Mouse (Mus musculus) kidney, embryonic 16.5 days (tissue): ENCODE results near the gene Prss38. TPM values are rescaled to one million over a fixed set of nuclear protein-coding genes. Genes with fewer than 3 reads are reported as not detected.

Experiments
- ATAC-seq: fragments of 200-750 bp; cut with Nextera tagmentation; 2 replicates; pipeline ENCODE4 v1.8.0; 2017; ENCODE audit warnings: moderate TSS enrichment; ENCODE audit not compliant: low FRiP score, low TSS enrichment
- H3K27ac ChIP-seq: fragments of 300-500 bp; sonication (generic); 2 replicates; pipeline ENCODE4 v1.5.1; 2014; ENCODE audit warnings: low read length
- H3K27me3 ChIP-seq: fragments of 300-500 bp; sonication (generic); 2 replicates; pipeline ENCODE4 v1.6.1; 2014; ENCODE audit warnings: low read length, control low read depth, mixed read lengths; ENCODE audit not compliant: insufficient read depth
- H3K36me3 ChIP-seq: fragments of 300-500 bp; sonication (generic); 2 replicates; pipeline ENCODE4 v1.6.1; 2014; ENCODE audit warnings: low read length, control low read depth, mixed read lengths; ENCODE audit not compliant: insufficient read depth
- H3K4me1 ChIP-seq: fragments of 300-500 bp; sonication (generic); 2 replicates; pipeline ENCODE4 v1.6.1; 2014; ENCODE audit warnings: low read length, control low read depth, mixed read lengths; ENCODE audit not compliant: insufficient read depth
- H3K4me2 ChIP-seq: fragments of 300-500 bp; sonication (generic); replicated peaks from 2 replicates; pipeline ENCODE4 v1.6.1; 2014; ENCODE audit warnings: low read depth, low read length
- H3K4me3 ChIP-seq: fragments of 300-500 bp; sonication (generic); 2 replicates; pipeline ENCODE4 v1.5.1; 2014; ENCODE audit warnings: mild to moderate bottlenecking, low read length
- H3K9ac ChIP-seq: fragments of 300-500 bp; sonication (generic); replicated peaks from 2 replicates; pipeline ENCODE4 v1.6.1; 2014; ENCODE audit warnings: low read length
- H3K9me3 ChIP-seq: fragments of 300-500 bp; sonication (generic); 2 replicates; pipeline ENCODE4 v1.6.1; 2016; ENCODE audit warnings: low read length, control low read depth
- WGBS: fragments of 180-500 bp; shearing (Covaris S2); extraction: QIAGEN DNeasy Blood & Tissue Kit; methylation state at CpG from one replicate; pipeline ENCODE4 v1.1.7; 2014; 5-methylcytosine and 5-hydroxymethylcytosine counted together
- polyA plus RNA-seq: library from polyadenylated mRNA; unstranded; fragments of >200 nt; fragmentation: Nextera tagmentation; extraction: Ambion mirVana; gene quantifications from 2 replicates; pipeline ENCODE4 v1.2.1, GENCODE M21; 2015

Gene Prss38
- polyA plus RNA-seq = not detected in 2 replicates

GRCm38 (mm10) chr11:59375475-59375874 lies at the start of gene Prss38:
TSS of gene Prss38 (minus strand) at chr11:59375657.
- Histone ChIP-seq H3K27ac (no peak within 1 kb of the TSS), H3K36me3 (no peaks in the 10 kb centered on the region), H3K4me1 (no peaks in the 10 kb centered on the region), H3K4me2 (no peak within 1 kb of the TSS), H3K27me3 (no peaks in the 10 kb centered on the region), H3K9me3 (no peaks in the 10 kb centered on the region), H3K4me3 (no peak within 1 kb of the TSS), H3K9ac (no peak within 1 kb of the TSS)
- WGBS = 79% methylated on average over 16 of the region's 16 CpGs
- no peak for ATAC-seq

DNA sequence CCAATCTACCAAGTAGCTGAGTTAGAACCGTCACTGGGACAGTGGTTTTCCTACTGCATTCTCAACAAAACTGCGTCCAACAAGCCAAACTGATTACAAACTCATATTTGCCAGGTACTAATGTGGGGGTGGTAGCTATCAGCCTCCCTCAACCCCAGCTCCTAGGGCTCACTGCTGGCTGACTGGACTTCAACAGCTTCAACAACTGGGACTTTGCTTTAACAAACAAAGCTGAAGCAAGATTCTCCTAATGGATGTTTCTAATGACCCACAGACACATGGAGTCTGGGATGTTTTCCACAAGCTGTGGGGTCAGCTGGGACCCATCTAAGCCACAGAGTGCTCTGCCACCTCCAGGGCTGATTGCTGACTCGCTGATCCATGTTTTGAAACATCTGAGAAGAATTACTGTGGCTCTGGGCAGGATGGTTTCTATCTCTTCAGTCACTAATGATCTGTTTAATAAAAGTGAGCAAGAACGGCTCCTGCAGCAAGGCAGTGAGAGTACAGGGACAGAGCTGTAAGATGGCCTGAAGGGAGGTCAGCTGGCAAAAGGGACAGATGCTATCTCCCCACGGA lies 47.6 kb upstream of the Prss38 start:
- no peak overlapping the region for H3K27ac ChIP-seq
- no peak for ATAC-seq
- peaks cover 37% of the 10 kb centered on the region for H3K36me3 ChIP-seq
- H3K27me3 ChIP-seq = no peaks in the 10 kb centered on the region
- 72% methylated on average over 5 of the region's 5 CpGs for WGBS
- H3K9me3 ChIP-seq = no peaks in the 10 kb centered on the region
- H3K4me1 ChIP-seq = no peaks in the 10 kb centered on the region
- no peak overlapping the region for H3K4me2 ChIP-seq
- H3K4me3 ChIP-seq = no peak overlapping the region
- no peak overlapping the region for H3K9ac ChIP-seq

DNA sequence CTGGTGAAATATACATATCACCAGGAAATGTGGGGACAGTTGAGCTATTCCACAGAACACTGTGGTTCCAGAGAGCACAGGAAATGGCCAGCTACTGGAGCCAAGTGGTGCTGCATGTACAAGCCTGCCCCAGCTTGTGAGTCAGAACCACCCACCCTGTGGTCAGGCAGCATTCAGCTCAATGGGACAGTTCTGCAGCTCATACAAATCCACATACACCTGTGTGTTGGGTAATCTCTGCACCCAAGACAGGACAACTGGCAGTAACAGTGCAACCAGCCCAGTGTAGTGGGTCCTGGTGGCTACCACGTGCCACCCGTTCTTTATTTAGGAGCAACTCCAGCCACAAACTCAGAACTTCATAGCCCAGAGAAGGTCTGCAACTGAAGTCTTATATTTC lies 46.5 kb upstream of the Prss38 start:
- H3K9me3 ChIP-seq = no peaks in the 10 kb centered on the region
- no peak overlapping the region for H3K4me2 ChIP-seq
- H3K36me3 ChIP-seq = peaks cover 35% of the 10 kb centered on the region
- 92% methylated on average over 2 of the region's 2 CpGs for WGBS
- H3K9ac ChIP-seq = no peak overlapping the region
- H3K27me3 ChIP-seq = no peaks in the 10 kb centered on the region
- no peak overlapping the region for H3K4me3 ChIP-seq
- H3K4me1 ChIP-seq = no peaks in the 10 kb centered on the region
- H3K27ac ChIP-seq = no peak overlapping the region
- no peak for ATAC-seq

- H3K36me3 ChIP-seq = peaks cover 30% of the 10 kb centered on the region
- WGBS = 86% methylated on average over 8 of the region's 8 CpGs
Measured at GRCm38 (mm10) chr11:59421436-59421835, 46.0 kb upstream of the Prss38 start.

DNA sequence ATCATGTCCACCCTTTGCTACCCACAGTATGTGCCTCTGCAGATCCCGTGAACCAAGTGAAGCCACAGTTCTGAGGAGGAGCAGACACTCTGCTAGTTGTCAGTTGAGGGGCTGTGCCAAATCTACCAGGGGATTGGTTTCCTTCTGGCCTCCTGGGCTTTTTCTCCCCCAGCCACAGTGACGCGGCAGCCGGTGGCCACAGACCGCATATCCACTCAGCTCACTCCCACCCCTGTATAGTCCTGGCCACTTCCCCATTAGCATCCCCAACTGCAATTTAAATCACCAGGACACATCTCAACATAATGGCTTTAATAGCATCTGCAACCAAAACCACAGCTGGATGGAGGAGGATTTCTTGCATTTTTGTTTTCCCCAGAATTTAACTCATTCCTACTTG lies 43.3 kb upstream of the Prss38 start:
- Histone ChIP-seq H3K4me2 (no peak overlapping the region), H3K4me3 (no peak overlapping the region), H3K27me3 (no peaks in the 10 kb centered on the region), H3K9me3 (no peaks in the 10 kb centered on the region), H3K27ac (no peak overlapping the region), H3K36me3 (peaks cover 18% of the 10 kb centered on the region), H3K9ac (no peak overlapping the region), H3K4me1 (no peaks in the 10 kb centered on the region)
- ATAC-seq = 0 out of 2 replicates have a peak, but pooled peaks have one; percentile 23
- WGBS = 61% methylated on average over 5 of the region's 5 CpGs

More at GRCm38 (mm10) chr11:59421436-59421835, 46.0 kb upstream of the Prss38 start:
- Histone ChIP-seq H3K4me3 (no peak overlapping the region), H3K4me1 (no peaks in the 10 kb centered on the region), H3K27ac (no peak overlapping the region), H3K4me2 (no peak overlapping the region), H3K9me3 (no peaks in the 10 kb centered on the region), H3K9ac (no peak overlapping the region), H3K27me3 (no peaks in the 10 kb centered on the region)
- ATAC-seq = no peak

DNA sequence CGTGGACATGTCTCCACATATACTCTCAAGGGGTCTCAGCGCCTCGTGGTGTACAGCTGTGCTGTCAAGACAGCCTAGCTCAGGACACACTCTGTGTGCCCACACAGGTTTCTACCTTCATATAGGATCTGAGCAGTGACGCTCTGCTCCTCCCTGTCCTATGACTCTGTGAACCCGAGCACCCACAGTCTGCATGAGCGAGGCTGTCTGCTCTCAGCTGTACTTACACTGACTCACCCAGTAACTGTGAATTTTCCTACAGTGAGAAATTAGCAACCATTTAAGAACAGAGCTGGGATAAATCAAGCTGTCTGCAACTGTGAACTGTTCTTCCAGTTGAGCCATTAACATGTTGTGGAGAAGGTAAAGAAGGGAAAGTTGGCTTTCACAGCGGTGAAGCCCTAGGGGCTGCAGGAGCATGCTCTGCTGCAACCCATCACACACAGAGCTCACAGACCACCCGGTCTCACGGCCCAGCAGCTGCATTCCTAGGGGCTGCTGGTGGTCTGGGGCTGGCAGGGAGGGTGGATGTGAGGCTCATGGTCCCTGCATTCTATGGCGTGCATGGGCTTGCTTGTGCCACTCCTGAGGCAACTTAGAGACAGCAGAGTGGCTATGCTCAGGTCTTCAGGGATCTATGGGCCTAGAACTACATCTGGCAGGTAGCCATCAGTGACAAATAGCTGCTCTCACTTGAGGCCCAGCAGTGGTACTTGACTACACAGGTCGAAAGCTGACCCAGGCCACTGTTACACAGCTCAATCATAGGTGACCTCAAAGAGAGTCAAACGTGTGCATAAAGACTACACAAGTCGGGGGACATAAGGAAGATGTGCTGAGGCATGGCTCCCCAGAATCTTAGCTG lies 37.8 kb upstream of the Prss38 start:
- WGBS = 75% methylated on average over 13 of the region's 13 CpGs
- no peaks in the 10 kb centered on the region for H3K27me3 ChIP-seq
- peaks cover 11% of the 10 kb centered on the region for H3K4me1 ChIP-seq
- H3K9me3 ChIP-seq = no peaks in the 10 kb centered on the region
- no peak overlapping the region for H3K27ac ChIP-seq
- no peak overlapping the region for H3K4me2 ChIP-seq
- no peak overlapping the region for H3K4me3 ChIP-seq
- ATAC-seq = no peak
- H3K9ac ChIP-seq = no peak overlapping the region
- H3K36me3 ChIP-seq = peaks cover 10% of the 10 kb centered on the region; the same call in 1 of the 2 replicates

- Histone ChIP-seq H3K27me3 (no peaks in the 10 kb centered on the region), H3K4me3 (no peak overlapping the region), H3K27ac (no peak overlapping the region), H3K9ac (no peak overlapping the region), H3K4me1 (peaks cover 12% of the 10 kb centered on the region), H3K4me2 (no peak overlapping the region), H3K9me3 (no peaks in the 10 kb centered on the region), H3K36me3 (peaks cover 13% of the 10 kb centered on the region; the same call in 1 of the 2 replicates)
- WGBS = 86% methylated on average over 6 of the region's 6 CpGs
- no peak for ATAC-seq
Measured at GRCm38 (mm10) chr11:59412058-59412457, 36.6 kb upstream of the Prss38 start.

DNA sequence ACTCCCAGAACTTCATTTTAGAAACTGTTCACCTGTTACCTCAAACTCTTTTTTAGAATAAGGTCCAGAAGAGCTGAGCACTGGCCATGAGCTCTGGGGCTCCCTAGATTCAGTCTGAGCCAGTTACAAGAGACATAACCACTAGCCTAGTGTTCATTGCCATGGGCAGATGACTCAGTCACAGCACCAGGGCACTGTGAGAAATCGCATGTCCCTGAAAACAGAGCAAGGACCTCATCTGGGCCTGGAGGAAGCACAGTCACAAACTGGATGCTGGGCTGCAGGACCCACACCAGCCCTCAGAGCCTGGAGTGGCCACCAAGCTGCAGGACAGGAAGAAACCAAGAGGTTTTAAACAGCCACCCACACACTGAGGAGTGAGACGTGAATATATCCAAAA lies 35.4 kb upstream of the Prss38 start:
- Histone ChIP-seq H3K4me1 (peaks cover 12% of the 10 kb centered on the region), H3K9me3 (no peaks in the 10 kb centered on the region), H3K36me3 (peaks cover 22% of the 10 kb centered on the region), H3K9ac (no peak overlapping the region), H3K4me2 (no peak overlapping the region), H3K27me3 (no peaks in the 10 kb centered on the region), H3K27ac (no peak overlapping the region), H3K4me3 (no peak overlapping the region)
- 68% methylated on average over 2 of the region's 2 CpGs for WGBS
- no peak for ATAC-seq

DNA sequence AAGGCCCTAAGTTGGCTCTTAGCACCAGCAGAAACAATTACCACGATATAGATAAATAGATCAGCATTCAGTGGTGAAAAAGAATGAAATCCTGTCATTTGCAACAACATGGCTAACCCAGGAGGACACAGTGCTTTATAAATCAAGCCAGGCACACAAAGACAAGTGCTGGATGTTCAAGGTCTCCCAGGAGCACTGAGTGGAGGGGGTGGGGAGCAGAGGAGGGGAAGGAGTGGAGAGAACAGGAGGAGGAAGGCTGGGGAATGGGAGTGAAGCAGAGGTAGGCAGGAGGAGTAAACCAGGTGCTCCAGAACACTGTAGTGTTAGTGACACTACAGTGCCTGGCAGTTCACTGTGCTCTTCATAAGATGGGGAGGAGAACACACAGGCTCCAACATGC lies 30.3 kb upstream of the Prss38 start:
- Histone ChIP-seq H3K27ac (no peak overlapping the region), H3K4me3 (no peak overlapping the region), H3K36me3 (peaks cover 25% of the 10 kb centered on the region), H3K27me3 (no peaks in the 10 kb centered on the region), H3K4me2 (no peak overlapping the region), H3K9ac (no peak overlapping the region), H3K4me1 (peaks cover 9% of the 10 kb centered on the region), H3K9me3 (no peaks in the 10 kb centered on the region)
- WGBS = 77% methylated on average over 1 of the region's 1 CpGs
- ATAC-seq = no peak

- Histone ChIP-seq H3K9ac (no peak overlapping the region; the same call in 1 of the 2 replicates), H3K9me3 (no peaks in the 10 kb centered on the region), H3K36me3 (peaks cover 6% of the 10 kb centered on the region; the same call in 1 of the 2 replicates), H3K27me3 (no peaks in the 10 kb centered on the region), H3K27ac (no peak overlapping the region), H3K4me3 (no peak overlapping the region), H3K4me1 (peaks cover 6% of the 10 kb centered on the region; the same call in 1 of the 2 replicates), H3K4me2 (no peak overlapping the region)
- whole genome bisulfite sequencing = 70% methylated on average over 2 of the region's 2 CpGs
- ATAC-seq = no peak
Measured at GRCm38 (mm10) chr11:59400876-59401275, 25.4 kb upstream of the Prss38 start.
